Mouse (Mus musculus) kidney, postnatal 25 days (tissue): Measurements from ENCODE around the gene Zbtb18.

Source experiments
- DNase-seq, 2 experiments: peaks; one replicate each; pipeline ENCODE4 v3.0.0; 2021; ENCODE audit warnings: mixed read lengths in 2 of 2

Gene Zbtb18

DNA sequence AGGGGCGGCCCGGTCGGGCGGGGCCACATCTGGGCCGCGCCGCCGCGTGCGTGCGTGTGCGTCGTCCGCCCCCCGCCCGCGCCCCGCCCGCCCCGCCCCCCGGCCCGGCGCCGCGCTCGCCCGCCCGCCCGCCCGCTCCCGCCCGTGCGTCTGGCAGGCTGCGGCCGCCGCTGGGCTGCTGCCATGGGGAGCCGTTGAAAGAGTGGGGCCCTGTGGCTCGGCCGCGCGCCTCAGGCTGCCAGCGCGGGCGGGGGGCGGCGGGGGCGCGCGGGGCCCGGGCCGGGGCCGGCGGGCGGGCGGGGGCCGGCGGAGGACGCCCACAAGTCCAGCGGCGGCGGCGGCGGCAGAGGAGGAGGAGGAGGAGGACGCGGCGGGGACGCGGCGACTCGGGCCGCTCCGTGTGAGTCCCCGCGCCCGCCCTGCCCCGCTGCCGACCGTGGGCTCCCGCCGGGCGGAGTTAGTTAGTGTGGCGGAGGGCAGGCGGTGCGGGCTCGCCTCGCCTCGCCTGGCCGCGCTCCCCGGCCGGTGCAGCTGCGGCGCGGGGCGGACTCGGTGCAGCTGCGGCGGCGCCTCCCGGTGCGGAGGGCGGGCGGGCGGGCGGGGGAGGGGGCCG is at the start of gene Zbtb18:
TSS of gene Zbtb18 (plus strand) at position 156 of the 613 bp plus-strand sequence.
- DNase-seq, result no peak

DNA sequence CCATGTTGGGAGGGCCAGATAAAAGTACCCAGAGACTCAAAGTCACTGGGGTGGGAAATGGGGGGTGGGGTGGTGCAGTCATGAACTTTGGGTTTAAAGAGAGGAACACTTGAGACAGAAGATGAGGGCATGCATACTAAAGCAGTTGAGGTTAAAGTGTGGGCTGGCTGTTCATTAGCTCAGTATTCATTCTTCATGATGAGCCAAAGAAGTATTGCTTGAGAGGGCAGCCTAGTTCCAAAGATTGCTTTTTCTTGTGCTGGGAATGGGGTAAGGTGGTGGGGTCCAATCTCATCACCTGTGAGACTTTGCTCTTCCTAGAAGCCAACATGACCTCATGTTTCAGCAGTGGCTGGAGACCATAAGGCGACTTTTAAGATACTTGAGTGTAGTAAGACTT is 44.7 kb upstream of the Zbtb18 start:
- DNase-seq, result peak; percentile 38 to 60

DNA sequence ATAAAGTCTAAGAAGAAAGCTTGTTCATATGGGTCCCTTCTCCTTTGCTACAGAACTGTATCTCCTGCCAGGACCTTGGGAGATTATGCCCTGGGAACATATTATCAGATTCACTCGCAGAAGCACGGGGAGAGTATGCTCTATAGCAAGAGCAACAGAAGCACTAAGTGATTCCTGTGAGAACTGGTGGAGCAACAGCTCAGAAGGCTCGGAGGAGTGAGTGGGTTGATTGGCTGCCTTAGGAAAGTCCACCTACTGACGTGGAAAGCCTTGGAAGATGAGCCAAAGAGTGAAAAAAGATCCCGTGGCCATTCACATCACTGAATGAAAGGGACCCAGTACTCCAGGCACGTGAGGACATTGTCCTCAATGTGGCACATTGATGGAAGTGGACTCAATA is 37.0 kb upstream of the Zbtb18 start:
- no peak for DNase-seq

DNA sequence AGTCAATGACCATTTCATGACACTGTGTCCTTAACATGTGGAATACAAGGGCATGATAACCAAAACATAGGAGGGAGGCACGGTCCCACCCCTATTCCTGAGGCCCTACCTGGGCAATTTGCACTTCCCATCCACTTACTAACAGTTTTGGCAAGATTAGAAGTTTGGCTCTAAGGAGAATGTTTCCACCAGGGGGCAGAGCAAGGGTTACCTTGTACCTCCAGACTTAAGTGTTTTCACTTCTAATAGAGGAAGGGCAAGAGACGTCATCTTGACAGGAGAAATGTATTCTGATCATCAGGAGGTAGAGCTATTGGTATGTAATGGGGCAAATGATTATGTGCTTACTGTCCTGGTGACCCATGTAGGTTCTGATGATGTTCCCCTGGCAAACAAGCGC is 33.5 kb upstream of the Zbtb18 start:
- peak; percentile 51 to 80 for DNase-seq

DNA sequence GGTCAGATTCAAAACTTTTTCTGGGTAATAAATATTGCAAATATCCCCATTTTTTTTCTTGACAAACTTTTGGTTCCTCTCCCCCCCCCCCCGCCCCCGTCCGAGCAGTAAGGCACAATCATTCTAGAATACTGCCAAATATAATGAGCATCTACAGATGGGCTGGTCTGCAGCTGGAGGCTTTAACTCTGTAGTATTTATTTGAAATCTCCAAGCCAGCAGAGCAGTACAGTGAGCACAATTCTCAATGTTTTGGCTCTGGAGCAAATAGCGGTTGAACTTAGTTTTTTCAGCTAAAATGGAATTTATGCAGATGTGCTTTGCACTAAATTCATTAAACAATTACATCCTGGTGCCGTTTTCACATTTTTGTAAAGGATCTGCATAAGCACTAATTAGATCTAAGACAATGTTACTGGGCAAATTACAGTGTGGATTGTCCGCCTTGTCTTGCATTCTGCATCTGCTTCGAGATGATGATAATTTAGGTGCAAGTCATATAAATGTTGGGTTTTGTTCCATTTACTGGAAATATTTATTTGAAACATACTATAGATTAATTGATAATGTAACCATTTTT is 31.3 kb upstream of the Zbtb18 start:
- no peak for DNase-seq

DNA sequence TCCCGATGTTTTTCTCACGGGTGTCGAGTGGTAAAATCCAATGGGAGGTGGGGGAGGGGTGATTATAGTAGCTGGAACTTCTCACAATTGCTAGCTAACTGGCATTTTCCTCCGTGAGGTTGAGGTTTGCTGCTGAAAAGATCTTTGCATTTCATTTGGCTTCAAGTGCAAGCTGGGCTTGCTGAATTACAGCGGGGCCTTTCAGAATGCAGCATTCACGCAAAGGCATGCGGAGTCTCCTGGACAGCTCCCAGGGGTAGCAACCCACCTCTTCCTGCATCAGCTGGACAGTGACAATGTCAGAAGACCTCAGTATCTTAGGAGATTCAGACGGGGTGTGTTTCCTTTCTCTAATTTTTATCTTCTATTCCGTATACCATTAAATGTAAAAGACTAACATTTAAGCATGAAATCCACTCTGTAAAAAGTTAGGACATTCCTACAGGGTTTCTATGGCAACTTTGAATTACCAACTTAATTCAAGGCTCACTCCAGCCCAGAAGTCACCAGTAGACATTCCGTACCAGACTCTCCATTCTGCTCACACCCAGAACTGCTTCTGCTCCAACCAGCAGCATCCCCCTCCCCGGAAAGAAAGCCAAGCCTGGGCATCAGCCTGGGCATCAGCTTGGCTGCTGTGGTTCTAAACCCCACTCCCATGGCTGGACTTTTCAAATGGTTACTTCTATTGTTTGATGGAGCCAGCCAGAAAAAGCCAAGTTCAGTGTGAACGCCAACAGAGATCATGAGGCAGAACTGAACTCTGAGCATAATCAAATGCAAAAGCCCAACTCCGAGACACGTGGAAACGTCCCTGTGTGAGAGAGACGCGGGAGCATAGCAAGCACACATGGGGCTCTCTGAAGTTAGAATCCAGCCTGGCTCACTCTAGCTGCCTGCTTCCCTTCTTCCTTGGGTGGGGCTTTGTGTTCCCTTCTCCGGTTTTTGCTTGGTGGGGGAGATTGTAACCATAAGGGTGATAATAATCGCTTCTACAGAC is 30.5 kb upstream of the Zbtb18 start:
- no peak for DNase-seq

DNA sequence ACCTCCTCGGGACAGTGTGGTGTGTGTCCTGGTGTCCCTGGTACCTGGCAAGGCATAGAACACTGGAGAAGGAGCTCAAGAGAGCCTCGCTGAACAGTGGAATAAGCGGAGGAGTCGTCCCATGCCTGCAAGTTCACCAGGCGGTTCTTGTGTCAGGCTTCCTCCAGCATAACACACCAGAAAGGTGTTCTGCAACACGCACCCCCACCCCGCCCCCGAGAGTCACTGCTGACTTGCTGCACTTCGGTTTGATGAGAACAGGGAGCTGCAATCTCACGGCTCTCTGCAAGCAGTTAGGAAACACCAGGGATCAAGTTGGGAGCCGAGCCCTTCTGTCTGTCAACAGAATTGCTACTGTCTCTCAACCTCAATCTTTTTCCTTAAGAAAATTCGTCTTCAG is 22.8 kb upstream of the Zbtb18 start:
- no peak for DNase-seq

DNA sequence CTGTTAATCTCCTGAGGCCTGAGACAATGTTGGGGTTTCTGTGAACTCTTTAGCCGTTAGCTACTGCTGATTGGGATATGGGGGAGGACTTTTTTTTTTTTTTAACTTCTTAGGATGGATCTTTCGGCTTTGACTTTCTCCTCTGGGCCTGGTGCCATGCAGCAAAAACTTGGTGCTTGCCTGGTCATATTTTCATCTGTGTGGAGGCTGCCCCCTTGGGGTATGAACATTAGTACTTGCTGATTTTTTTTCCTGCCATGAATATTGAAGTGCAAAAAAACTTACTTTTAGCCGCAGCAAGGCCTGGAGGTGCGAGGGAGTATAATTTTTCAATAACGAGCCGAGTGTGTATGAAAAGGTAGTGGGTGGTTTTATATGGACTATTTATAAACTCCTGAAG is 22.0 kb upstream of the Zbtb18 start:
- DNase-seq, result no peak

DNA sequence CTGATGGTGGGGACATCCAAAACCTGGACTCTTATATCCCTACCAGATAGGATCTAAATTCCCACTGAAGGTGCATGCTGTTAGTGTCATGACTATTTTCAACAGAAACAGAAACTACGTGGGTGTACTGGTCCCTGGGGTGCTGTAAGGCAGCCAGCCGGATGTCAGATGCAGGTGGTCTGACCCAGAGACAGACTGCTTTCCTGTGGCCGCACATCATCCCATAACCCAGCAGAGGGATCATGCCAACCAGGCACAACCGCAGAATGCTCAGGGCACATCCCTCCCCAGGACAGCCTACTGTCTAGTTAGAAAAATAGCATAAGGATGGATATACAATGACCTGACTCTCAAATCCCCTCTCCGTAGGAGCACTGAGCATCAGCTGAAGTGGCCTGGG is 14.3 kb upstream of the Zbtb18 start:
- DNase-seq, result no peak

DNA sequence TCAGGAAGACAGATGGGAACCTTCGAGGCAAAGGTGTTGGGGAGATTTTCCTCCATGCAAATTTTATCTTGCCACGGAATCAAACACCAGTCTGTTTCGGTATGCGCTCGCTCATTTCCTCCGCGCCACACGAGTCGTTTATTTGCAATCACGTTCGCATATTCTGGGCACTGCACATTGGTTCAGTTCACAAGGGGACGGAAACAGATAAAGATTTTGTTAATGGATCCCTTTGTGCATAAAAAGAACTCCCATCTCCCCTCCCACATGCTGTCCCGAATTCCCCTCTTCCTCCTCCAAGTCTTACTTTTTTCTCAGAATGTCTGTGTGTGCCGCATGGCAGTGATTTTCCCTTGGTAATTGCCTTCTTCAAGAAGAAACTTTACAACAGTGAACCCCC is 13.8 kb upstream of the Zbtb18 start:
- DNase-seq, result no peak

DNA sequence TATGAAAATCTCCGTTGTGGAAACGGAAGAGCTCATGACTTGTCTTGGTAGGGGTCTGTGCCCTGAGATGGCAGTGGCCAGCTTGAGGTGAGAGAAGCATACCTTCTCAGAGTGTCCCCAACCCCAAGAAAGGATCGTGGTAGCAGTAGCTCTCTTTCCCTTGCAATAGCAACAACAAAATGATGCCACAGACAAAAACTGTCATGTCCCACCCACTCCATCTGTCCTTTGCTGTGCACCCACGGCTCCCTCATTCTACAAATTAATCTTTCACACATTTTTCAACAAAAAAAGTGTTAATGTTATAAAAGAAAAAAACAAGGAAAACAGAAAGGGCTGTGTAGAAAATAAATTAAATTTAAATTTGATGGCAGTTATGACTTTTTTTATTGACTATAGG is 13.1 kb upstream of the Zbtb18 start:
- no peak for DNase-seq

DNA sequence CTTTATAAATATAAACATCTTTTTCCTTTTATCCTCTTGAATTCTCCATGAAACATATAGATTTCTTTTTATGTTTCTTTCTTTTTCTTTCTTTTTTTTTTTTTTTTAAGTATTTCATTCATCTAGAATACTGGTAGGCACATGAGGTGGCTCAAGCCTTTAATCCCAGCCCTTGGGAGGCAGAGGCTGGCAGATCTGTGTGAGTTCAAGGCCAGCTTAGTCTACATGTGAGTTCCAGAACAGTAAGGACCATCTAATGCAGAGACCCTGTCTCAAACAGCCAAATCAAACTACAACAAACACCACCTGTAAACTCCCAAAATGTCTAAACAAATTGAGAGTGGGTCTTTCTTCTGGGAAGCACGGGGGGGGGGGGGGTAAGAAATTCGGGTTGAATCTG is 1.7 kb upstream of the Zbtb18 start:
- no peak for DNase-seq

DNA sequence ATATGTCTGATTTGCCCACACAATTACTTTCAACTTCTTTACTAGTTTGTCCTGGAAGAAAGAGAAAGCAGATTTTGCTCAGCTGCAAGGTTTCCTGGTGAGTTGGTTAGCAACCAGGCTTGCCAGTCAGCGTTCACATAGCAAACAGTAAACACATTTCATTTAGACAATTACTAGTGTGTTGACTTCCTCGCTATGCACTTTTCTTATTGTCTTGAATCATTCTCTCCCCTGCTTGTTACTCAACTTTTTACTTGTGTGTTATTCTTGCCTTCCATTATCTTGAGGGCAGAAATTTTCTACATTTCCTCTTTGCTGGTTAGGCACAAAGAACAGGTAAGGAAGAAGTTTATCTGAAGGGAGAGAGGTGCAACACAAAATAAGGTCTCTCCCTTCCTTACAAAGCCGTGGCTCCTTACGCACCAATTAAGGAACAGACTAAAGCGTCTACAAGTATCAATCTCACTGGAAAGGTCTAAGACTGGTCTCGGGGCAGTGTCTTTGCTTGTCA is 1.1 kb upstream of the Zbtb18 start:
- DNase-seq, result no peak

DNA sequence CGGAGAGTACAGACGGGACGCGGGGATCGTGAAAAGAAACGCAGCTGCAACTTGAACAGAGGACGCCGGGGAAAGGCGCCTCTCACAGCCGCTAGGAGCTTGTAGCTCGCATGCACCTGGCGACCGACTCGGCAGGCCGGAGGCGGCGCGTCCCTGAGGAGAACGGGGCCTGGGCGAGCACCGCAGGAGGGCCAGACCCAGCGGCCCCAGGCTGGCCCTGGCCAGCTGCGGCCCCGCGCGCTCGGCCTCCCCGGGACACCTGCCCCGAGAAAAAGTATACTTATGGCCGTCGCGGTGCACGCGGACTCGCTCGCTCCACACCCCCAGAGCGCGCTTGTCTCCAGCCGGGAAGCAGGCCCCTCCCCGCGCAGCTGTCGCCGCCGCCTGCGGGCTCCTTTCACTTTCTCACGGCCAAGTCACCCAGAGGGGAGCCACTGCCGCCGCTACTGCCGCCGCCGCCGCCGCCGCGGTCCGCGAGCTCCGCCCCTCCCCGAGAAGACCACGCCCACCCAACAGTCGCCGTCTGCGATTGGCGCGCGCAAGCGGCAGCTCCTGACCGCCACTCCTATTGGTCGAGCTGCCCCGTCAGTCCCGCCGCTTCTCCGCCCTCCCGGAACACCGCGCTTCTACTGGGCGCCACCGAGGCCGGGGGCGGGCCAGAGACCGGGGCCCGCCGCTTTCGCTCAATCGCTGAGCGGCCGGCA is 507 bp upstream of the Zbtb18 start:
- peak; percentile 97 to 100 for DNase-seq

DNA sequence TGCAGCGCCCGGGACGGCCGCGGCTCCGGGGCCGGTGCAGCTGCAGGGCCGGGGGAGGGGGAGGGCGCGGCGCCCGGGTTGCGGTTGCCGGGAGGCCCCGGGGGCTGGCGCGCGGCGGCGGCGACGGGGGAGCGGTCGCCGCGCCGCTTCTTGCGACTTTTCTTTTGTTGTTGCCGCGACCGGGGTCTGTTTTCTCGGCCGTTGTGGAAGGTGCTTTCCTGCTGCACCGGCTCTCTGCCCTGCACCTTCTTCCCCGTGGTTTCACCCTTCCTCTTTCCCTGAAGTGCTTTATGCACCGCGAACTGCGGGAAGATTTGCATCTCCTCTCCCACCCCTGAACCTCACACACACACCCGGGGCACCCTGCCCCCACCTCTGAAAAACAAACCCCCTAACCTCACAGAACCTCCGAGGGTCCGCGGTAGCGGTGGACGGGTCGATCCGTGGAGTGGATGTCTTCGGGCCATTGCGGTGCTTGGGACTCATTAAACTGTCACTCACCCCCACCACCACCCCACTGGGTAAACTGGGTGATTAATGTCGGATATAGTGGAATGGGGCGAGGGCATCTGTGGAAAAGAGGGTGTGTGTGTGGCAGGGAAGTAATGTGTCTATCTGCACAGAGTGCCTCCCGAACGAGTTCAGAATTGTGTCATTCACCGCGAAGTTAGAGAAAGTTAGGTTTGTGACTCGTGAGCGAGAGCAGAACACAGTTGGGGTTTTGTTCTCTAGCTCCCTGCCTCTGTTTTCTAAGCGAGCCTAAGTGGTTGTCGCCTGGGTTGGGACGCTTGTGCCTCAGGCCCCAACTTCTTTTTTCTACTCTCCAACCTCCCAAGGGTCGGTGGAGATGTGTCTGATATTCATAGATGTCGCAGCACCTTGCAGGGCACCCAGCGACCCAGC is 921 bp downstream of the Zbtb18 start:
- peak in 1 of 2 experiments; percentile 46 for DNase-seq

DNA sequence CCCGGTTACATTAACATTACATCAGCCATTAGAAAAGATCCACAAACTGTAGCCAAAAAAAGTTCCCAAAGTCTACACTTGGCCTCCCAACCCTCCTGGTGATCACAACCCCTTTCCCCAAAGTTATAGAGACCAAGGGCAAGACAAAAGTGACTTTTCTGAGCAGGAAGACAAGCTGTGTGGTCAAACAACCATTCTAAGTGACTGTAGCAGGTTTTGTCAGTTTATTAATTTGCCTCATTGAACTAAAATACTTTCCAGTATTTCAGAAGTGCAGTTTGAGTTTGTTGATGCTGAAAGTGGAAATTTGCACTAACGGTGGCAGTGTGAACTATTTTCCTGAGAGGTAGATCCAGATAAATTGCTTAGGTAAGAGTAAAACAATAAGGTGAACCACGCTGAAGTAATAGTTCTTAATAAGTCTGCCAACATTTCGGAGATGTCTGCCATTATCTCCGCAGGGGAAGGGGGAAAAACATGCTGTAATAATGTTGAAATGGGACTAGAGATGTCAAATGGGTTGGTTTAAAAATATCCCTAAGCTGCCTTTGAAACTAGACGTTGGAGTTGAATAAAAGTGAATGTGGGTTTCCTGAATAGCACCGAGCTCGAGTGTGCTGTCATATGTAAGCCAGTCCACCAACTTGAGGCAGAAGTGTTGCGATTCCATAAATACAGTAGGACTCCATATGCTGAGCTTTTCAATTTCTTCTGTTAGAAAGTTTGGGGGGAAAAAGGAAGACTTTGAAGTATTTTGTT is 1.8 kb downstream of the Zbtb18 start:
- DNase-seq, result no peak

DNA sequence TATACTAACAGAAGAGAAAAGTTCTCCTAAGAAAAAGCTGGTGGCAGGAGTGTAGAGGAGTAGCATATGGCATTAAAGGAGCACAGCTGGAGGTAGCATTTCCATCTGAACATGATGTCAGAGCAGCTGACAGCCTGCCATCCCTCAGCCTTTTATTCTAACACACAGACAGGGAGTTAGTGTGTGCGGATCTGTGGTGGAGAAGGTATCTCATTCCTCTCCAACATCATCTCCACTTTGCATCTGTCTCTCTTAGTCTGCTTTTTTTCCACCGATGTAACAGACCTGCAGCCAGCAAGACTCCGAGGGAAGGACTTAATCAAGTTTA is 2.3 kb downstream of the Zbtb18 start:
- DNase-seq, result no peak

DNA sequence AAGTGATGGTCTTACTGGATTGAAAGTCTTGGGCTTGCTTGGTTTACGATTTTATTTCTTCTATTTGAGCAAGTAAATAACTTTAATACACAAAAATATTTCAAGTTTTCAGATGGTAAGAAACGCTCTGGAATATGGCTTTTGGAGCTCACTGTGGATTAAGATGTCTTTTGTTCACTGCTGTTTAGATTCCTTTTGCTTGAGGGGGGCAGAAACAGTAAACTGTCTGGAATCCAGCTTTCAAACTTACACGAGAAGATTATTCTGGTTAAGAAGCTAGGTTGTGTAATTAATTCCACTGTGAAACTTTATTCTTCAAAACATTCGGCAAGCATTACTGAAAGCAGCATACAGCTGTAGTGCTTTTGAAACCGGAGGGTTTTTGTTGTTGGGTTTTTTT is 2.8 kb downstream of the Zbtb18 start:
- no peak for DNase-seq

DNA sequence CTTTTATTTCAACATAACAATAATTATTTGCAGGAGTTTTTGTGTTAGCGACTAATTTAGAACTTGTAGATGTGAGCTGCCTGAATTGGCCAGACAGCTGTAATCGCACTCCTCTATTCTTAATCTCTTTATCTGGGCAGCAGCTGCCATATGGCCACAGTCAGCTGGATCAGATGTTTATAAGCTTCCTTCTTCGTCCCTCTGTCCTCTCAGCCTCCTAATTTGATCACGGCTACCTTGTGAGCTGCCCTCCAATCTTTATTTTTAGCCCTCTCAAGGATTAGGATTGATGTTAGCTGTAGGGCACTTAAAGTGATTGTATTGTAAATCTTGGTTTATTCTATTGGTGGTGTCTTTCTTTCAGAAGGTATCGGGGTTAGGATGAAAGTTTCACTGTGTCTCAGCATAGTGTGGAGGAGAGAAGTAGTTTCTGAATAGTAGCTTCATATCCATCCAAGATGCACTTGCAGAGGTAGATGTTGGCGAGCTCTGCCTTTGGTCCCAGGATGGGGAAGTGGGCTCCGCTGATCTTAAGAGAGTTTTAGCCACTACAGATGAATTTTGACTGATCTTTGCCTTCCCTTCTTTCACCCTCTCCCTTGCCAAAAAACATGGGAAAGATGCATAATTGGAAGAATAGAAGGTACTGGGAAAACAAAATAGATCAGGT is 3.4 kb downstream of the Zbtb18 start:
- DNase-seq, result no peak

DNA sequence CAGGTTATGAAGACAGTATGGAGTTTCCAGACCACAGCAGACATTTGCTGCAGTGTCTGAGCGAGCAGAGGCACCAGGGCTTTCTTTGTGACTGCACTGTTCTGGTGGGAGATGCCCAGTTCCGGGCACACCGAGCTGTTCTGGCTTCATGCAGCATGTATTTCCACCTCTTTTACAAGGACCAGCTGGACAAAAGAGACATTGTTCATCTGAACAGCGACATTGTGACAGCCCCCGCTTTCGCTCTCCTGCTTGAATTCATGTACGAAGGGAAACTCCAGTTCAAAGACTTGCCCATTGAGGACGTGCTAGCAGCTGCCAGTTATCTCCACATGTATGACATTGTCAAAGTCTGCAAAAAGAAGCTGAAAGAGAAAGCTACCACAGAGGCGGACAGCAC is 4.9 kb downstream of the Zbtb18 start:
- no peak for DNase-seq
